Mouse (Mus musculus) intestine, embryonic 16.5 days (tissue): ENCODE measurements at regions not wholly inside any gene's neighbourhood (a gene's known extent, or its start where the extent isn't known, plus 50 kb on each side); places are given as distances from the start of the nearest gene placed in this dataset.
A peak's percentile ranks its signal among the peaks of the same experiment; 100 is the strongest.

Source experiments
- ATAC-seq: fragments of 200-750 bp; cut with Nextera tagmentation; 2 replicates; pipeline ENCODE4 v1.8.0; 2017; ENCODE audit warnings: moderate TSS enrichment, moderate library complexity
- H3K27ac ChIP-seq: fragments of 300-500 bp; sonication (generic); 2 replicates; pipeline ENCODE4 v1.5.1; 2014; ENCODE audit warnings: mild to moderate bottlenecking, low read length
- H3K27me3 ChIP-seq: fragments of 300-500 bp; sonication (generic); replicated peaks from 2 replicates; pipeline ENCODE4 v1.6.1; 2014; ENCODE audit warnings: low read length, control low read depth, mixed read lengths; ENCODE audit not compliant: control insufficient read depth, insufficient read depth
- H3K36me3 ChIP-seq: fragments of 300-500 bp; sonication (generic); 2 replicates; pipeline ENCODE4 v1.6.1; 2014; ENCODE audit warnings: low read length, control low read depth; ENCODE audit not compliant: control insufficient read depth, insufficient read depth
- H3K4me1 ChIP-seq: fragments of 300-500 bp; sonication (generic); 2 replicates; pipeline ENCODE4 v1.6.1; 2014; ENCODE audit warnings: low read length, control low read depth, mixed read lengths; ENCODE audit not compliant: control insufficient read depth, insufficient read depth
- H3K4me2 ChIP-seq: fragments of 300-500 bp; sonication (generic); 2 replicates; pipeline ENCODE4 v1.6.1; 2014; ENCODE audit warnings: low read depth, low read length, control low read depth
- H3K4me3 ChIP-seq: fragments of 300-500 bp; sonication (generic); 2 replicates; pipeline ENCODE4 v1.5.1; 2014; ENCODE audit warnings: mild to moderate bottlenecking, low read length
- H3K9ac ChIP-seq: fragments of 300-500 bp; sonication (generic); 2 replicates; pipeline ENCODE4 v1.6.1; 2014; ENCODE audit warnings: low read depth, low read length
- H3K9me3 ChIP-seq: fragments of 300-500 bp; sonication (generic); 2 replicates; pipeline ENCODE4 v1.6.1; 2016; ENCODE audit warnings: low read length, control low read depth; ENCODE audit not compliant: control insufficient read depth
- WGBS: fragments of 180-500 bp; shearing (Covaris S2); extraction: QIAGEN DNeasy Blood & Tissue Kit; methylation state at CpG from one replicate; pipeline ENCODE4 v1.1.7; 2014; 5-methylcytosine and 5-hydroxymethylcytosine counted together

DNA sequence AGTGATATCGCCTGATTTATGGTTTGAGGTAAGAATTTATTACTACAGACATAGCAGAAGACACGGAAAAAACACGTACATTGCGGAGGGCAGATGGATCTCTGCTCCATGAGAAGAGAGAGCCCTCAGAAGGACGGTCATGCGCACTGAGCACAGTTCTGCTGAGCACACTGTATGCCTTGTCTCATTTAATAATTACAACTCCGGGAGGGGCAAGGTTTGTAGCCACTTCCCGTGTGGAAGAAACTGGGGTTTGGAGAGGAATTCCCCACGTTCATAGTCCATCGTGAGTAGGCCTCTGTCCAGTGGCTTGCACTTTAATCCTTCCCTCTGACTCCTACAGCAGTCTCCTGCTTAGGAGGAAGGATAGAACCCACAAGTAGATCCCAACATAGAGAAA is 322.9 kb upstream of the Noct start:
- WGBS: 83% methylated on average over 10 of the region's 10 CpGs
- no peak for ATAC-seq

GRCm38 (mm10) chr3:50902933-50903332 is 321.3 kb upstream of the Noct start:
- peaks cover 10% of the 10 kb centered on the region for H3K4me1 ChIP-seq
- no peak for ATAC-seq
- H3K9ac ChIP-seq: no peak overlapping the region
- no peaks in the 10 kb centered on the region for H3K9me3 ChIP-seq
- no peak overlapping the region for H3K4me2 ChIP-seq
- no peaks in the 10 kb centered on the region for H3K27me3 ChIP-seq
- no peaks in the 10 kb centered on the region for H3K36me3 ChIP-seq
- no peak overlapping the region for H3K4me3 ChIP-seq
- H3K27ac ChIP-seq: no peak overlapping the region
- WGBS: 47% methylated on average over 7 of the region's 7 CpGs

More for the DNA sequence above, 322.9 kb upstream of the Noct start:
- H3K27me3 ChIP-seq: no peaks in the 10 kb centered on the region
- H3K4me2 ChIP-seq: no peak overlapping the region
- H3K27ac ChIP-seq: no peak overlapping the region
- peaks cover 6% of the 10 kb centered on the region for H3K4me1 ChIP-seq
- no peak overlapping the region for H3K4me3 ChIP-seq
- no peaks in the 10 kb centered on the region for H3K36me3 ChIP-seq
- H3K9me3 ChIP-seq: no peaks in the 10 kb centered on the region
- no peak overlapping the region for H3K9ac ChIP-seq

DNA sequence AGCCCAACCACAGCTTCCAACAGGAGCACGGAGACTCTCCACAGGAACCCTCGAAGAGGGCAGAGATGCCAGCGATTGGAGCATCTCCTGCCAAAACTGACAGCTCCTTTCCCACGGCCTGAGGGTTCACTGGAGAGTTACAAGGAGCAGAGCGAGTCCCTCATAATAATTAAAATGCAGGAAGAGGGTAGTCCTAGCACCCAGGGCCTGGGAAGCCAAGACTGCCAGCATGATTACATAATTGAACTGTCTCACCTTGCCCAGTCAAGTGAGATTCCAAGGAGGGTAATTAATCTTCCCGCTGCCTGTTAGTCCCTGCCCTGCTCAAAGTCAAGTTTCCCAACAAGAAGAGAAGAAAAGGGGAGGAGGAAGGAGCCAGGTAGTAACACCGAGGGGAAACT is 319.5 kb upstream of the Noct start:
- no peaks in the 10 kb centered on the region for H3K9me3 ChIP-seq
- H3K27ac ChIP-seq: no peak overlapping the region
- ATAC-seq: peak; percentile 31
- peak overlapping the region; percentile 65; the same call in 1 of the 2 replicates for H3K4me2 ChIP-seq
- no peak overlapping the region for H3K4me3 ChIP-seq
- H3K36me3 ChIP-seq: no peaks in the 10 kb centered on the region
- H3K4me1 ChIP-seq: peaks cover 10% of the 10 kb centered on the region
- WGBS: 37% methylated on average over 7 of the region's 7 CpGs
- no peak overlapping the region for H3K9ac ChIP-seq
- H3K27me3 ChIP-seq: no peaks in the 10 kb centered on the region

GRCm38 (mm10) chr3:50905274-50905992 is 318.8 kb upstream of the Noct start:
- no peaks in the 10 kb centered on the region for H3K27me3 ChIP-seq
- H3K9me3 ChIP-seq: no peaks in the 10 kb centered on the region
- H3K4me1 ChIP-seq: peaks cover 10% of the 10 kb centered on the region
- peak overlapping the region; percentile 59; the same call in 1 of the 2 replicates for H3K9ac ChIP-seq
- H3K36me3 ChIP-seq: no peaks in the 10 kb centered on the region
- ATAC-seq: peak; percentile 61
- 16% methylated on average over 16 of the region's 16 CpGs for WGBS
- peak overlapping the region; percentile 65 for H3K4me2 ChIP-seq
- peak overlapping the region; percentile 26 for H3K4me3 ChIP-seq
- H3K27ac ChIP-seq: peak overlapping the region; percentile 44; the same call in 1 of the 2 replicates

DNA sequence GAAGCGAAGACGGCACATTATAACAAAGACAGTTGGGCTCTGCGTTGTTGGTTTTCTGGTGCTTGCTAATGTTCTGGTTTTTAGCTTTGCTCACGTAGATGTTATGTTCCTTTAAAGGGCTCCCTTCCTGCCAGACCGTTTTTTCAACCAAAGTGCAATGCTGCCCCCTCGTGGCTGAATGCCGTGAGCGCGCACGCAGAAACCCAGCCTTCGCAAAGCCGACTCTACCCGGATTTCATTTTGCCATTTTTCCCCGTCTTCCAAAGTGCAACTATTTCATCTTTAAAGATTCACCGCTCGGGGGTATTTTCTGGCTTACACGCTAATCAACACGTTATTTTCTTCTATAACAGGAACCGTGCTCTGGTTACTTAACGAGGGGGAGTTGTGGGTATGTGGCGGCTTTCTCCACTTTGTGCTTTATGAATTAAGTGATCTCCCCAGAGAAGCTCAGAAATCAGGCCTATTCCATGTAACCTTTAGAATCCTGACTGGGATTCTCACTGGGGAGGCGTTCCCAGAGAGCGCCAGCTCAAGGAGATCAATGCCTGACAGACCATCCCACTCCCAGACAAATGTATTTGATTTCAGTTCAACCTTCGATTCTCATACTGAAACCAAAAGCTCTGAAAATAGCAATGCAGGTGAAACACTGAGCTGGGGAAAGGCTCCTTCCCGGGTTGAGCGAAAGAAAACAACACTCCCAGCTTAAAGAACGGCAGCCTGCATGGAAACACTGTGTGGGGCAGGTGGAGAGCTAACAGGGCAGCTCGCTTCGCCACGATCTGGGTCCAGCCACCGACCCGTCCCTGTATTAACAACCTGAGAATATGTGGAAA is 318.0 kb upstream of the Noct start:
- Histone ChIP-seq H3K27me3 (no peaks in the 10 kb centered on the region), H3K36me3 (no peaks in the 10 kb centered on the region), H3K27ac (no peak overlapping the region), H3K4me1 (peaks cover 10% of the 10 kb centered on the region), H3K9ac (peak overlapping the region; percentile 59), H3K4me2 (peak overlapping the region; percentile 65), H3K9me3 (no peaks in the 10 kb centered on the region), H3K4me3 (peak overlapping the region; percentile 49)
- 16% methylated on average over 32 of the region's 32 CpGs for WGBS
- peak; percentile 86 for ATAC-seq

DNA sequence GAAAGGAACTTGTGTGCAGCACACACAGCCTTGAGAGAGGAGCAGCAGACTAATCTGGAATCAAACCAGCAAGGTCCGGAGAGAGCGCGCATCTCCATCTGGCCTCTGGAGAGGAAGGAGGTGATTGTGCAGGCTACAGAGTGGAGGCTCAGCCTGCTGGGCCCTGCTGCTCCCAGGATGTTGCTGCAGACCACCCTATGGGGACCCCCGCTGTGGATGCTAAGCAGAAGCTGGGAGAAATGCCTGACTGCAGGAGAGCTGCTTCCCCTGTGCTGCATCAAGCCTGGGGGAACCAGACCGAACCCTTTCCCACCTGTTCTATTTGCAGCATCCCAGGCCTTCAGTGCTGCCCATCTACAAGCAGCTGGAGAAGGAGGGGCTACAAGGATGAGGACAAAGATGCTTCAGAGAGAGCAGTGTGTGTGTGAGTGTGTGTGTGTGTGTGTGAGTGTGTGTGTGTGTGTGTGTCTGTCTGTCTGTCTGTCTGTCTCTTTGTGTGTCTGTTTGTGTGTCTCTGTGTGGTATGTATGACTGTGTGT is 311.2 kb upstream of the Noct start:
- H3K4me2 ChIP-seq: no peak overlapping the region
- WGBS: 80% methylated on average over 5 of the region's 5 CpGs
- no peaks in the 10 kb centered on the region for H3K36me3 ChIP-seq
- H3K27me3 ChIP-seq: no peaks in the 10 kb centered on the region
- no peaks in the 10 kb centered on the region for H3K4me1 ChIP-seq
- no peak overlapping the region for H3K4me3 ChIP-seq
- no peak overlapping the region for H3K27ac ChIP-seq
- no peak for ATAC-seq
- no peak overlapping the region for H3K9ac ChIP-seq
- no peaks in the 10 kb centered on the region for H3K9me3 ChIP-seq

DNA sequence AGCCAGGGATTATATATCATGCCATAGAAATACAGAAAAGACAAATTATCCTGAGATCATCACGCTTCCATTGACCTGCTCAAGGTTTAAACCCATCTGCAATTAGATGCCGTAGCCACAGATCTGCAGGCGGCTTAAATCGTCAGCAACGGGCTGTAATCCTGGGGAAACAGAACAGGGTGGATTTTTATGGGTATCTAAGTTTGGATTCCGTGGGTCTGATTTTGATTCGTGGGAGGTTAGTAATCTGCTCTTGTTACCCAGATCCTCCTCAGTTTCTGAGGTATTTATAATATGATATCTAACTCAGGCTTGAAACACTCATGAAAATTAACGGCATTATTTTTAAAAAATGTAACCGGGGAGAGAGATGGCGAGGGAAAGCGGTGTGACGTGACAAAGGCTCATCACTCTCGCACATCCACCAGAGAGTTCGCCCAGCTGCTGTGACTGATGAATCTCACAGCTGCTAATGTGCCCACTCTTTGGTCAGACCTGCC is 309.3 kb upstream of the Noct start:
- Histone ChIP-seq H3K9ac (no peak overlapping the region), H3K27ac (no peak overlapping the region), H3K27me3 (no peaks in the 10 kb centered on the region), H3K4me2 (no peak overlapping the region), H3K4me1 (no peaks in the 10 kb centered on the region), H3K36me3 (no peaks in the 10 kb centered on the region), H3K9me3 (no peaks in the 10 kb centered on the region), H3K4me3 (no peak overlapping the region)
- no peak for ATAC-seq
- 78% methylated on average over 14 of the region's 14 CpGs for WGBS

- Histone ChIP-seq H3K27ac (no peak overlapping the region), H3K4me3 (no peak overlapping the region)
- 82% methylated on average over 5 of the region's 5 CpGs for WGBS
These were observed 307.9 kb upstream of the Noct start for GRCm38 (mm10) chr3:50916305-50916854.

GRCm38 (mm10) chr3:50922347-50922746 is 301.9 kb upstream of the Noct start:
- ATAC-seq: no peak
- WGBS: 92% methylated on average over 10 of the region's 10 CpGs
- Histone ChIP-seq H3K4me3 (no peak overlapping the region), H3K9me3 (no peaks in the 10 kb centered on the region), H3K27ac (no peak overlapping the region), H3K9ac (no peak overlapping the region), H3K4me1 (no peaks in the 10 kb centered on the region), H3K36me3 (no peaks in the 10 kb centered on the region), H3K4me2 (no peak overlapping the region), H3K27me3 (no peaks in the 10 kb centered on the region)

More at GRCm38 (mm10) chr3:50916305-50916854, 307.9 kb upstream of the Noct start:
- Histone ChIP-seq H3K36me3 (no peaks in the 10 kb centered on the region), H3K27me3 (no peaks in the 10 kb centered on the region), H3K9ac (no peak overlapping the region), H3K4me2 (no peak overlapping the region), H3K4me1 (no peaks in the 10 kb centered on the region), H3K9me3 (no peaks in the 10 kb centered on the region)
- ATAC-seq: no peak
